Mouse (Mus musculus): ENCODE measurements around the gene 9930111J21Rik2.
"Not testable (repeated sequence)": the region's sequence is repeated elsewhere in the genome, so short reads cannot be mapped to it uniquely, and the experiment has no call there.

The 9930111J21Rik2 gene

DNA sequence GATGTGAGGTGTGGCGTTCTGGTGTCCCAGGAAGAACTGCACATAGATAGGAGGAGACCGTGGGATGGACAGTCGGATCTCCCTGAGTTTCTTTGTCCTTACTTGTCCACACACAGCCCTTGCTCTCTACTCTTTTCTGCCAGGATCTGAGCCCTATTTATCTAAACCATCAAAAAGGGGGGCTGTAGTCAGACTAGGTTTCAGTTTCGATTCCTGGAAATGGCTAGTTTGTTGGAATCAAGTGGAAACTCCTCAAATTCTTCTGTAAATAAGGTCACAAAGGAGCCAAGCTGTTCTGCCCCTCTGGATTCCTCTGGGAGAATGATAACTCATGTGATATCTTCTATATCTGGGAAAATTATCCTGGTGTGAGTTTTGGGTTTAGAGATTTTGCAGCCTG, 30.3 kb upstream of the 9930111J21Rik2 start:
- ChIA-PET CTCF (no interaction called here), POLR2A (interaction anchor here in 2 of 4 experiments (0.6 to 1.2 kb wide), 3 partner anchors 11 to 291 kb away, joined by 6 to 8 read pairs (median 7); no protein-coding TSS in a partner anchor)

GRCm38 (mm10) chr11:49080636-49081035, 29.6 kb upstream of the 9930111J21Rik2 start:
- CTCF ChIA-PET, result no interaction called here
- POLR2A ChIA-PET, result interaction anchor here in 1 of 4 experiments (0.6 kb wide), 1 partner anchor 290 kb away, joined by 8 read pairs; no protein-coding TSS in a partner anchor

GRCm38 (mm10) chr11:49078719-49079118, 27.7 kb upstream of the 9930111J21Rik2 start:
- CTCF ChIA-PET, result interaction anchor here in 1 of 4 experiments (0.7 kb wide), 1 partner anchor 393 kb away, joined by 3 read pairs; no protein-coding TSS in a partner anchor
- POLR2A ChIA-PET, result no interaction called here

DNA sequence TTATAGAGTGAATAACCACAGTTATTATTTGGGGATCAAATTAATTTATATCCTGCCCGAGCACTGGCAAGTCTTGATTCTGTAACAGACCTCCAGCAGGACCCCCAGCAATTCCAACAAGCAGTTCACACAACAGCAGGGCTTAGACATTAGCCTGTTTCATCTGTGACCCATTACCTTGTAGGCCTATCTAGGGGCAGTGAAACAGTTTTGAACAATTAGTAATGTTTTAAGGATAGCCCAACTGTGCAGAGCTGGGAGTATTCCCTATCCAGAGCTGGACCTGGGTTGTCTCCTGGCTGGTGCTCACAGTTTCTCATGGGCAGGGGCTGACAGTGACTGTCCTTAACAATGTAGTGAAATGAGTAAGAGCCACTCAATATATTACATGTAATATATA, 26.0 kb upstream of the 9930111J21Rik2 start:
- ChIA-PET POLR2A (no interaction called here), CTCF (no interaction called here)

GRCm38 (mm10) chr11:49076001-49076757, 25.1 kb upstream of the 9930111J21Rik2 start, which contains the start of gene Ifi47:
Gene Ifi47, plus strand, starts transcription at chr11:49076587.
- POLR2A ChIA-PET, CTCF ChIA-PET: not testable (repeated sequence)

- ChIA-PET CTCF (no interaction called here), POLR2A (no interaction called here)
Observed at GRCm38 (mm10) chr11:49068358-49068757, 17.3 kb upstream of the 9930111J21Rik2 start.

GRCm38 (mm10) chr11:49063713-49064469, 12.8 kb upstream of the 9930111J21Rik2 start, which contains the start of gene Tgtp2:
Gene Tgtp2, minus strand, starts transcription at chr11:49064206.
- POLR2A ChIA-PET, CTCF ChIA-PET: not testable (repeated sequence)

DNA sequence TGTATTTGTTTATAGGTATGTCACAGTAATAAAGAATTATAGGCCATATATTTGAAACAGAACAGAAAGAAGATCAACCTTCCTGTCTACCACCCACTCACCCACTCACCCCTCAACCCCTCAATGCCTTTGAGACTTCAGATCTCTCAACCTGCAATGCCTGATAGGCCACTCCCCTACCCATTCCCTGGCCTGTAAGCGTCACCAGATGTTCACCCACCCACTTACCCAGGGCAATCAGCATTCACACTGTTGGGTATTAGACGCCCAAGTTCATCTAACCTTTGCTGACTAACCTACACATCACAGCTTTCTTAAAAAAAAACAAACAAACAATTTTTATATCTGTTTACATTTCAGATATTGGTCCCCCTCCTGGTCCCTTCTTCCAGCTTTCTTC, 10.8 kb upstream of the 9930111J21Rik2 start:
- POLR2A ChIA-PET, CTCF ChIA-PET: not testable (repeated sequence)

GRCm38 (mm10) chr11:49060061-49060460, 9.0 kb upstream of the 9930111J21Rik2 start:
- CTCF ChIA-PET, POLR2A ChIA-PET: not testable (repeated sequence)

DNA sequence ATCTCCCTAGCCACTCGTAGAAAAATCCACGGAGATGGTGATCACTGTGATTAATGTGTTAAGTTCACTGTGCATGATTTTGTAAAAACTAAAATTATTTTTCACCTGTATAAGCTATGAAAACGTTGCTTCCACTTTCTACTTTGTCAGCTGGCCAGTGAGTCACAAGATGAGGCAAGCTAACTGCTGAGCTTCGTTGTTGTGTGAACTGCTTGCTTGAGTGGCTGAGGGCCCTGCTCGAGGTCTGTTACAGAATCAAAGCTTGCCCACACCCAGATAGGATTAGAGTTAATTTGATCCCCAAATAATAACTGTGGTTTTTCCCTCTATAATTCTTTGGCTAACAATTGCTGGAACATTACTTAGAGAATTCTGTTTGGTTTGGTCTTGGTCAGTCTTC, 852 bp upstream of the 9930111J21Rik2 start:
- CTCF ChIA-PET, POLR2A ChIA-PET: not testable (repeated sequence)

- CTCF ChIA-PET, POLR2A ChIA-PET: not testable (repeated sequence)
Observed at GRCm38 (mm10) chr11:49050064-49050463, 978 bp downstream of the 9930111J21Rik2 start.

DNA sequence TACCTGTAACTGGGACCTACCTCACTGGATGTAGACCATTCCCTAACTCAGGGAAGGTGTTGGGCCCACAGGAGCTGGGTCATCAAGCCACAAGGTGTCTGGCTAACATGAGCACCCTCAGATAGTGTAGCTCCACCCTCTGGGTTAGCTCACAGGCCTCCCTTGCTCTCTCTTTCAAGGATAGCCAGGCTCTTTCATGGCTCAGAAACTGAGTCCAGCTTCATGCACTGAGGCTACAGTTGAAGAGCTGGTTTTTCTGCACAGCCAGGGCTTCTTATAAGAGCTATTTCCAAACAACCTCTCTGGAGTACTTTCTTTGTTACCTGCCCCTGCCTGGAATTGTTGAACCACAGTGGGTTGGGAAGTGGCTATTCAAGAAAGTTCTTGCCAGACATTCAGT, 39.0 kb downstream of the 9930111J21Rik2 start:
- CTCF ChIA-PET, POLR2A ChIA-PET: not testable (repeated sequence)

DNA sequence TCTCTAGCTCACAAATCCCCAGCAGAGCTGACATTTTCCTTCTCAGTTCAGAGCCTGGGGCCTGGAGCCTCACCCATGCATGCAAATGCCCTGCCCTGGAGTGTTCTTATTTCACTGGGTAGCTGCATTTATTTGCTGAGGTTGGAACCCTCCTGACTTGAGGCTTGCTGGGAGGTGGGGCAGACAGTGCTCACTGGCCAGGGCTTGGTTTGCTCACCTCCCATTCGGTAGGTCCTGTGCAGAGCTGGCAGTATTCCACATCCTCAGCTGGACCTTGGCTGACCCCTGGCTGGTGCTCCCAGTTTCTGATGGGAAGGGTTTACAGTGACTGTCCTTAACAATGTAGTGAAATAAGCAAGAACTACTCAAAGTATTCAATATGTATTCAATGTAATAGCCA, 44.3 kb downstream of the 9930111J21Rik2 start:
- CTCF ChIA-PET, POLR2A ChIA-PET: not testable (repeated sequence)

DNA sequence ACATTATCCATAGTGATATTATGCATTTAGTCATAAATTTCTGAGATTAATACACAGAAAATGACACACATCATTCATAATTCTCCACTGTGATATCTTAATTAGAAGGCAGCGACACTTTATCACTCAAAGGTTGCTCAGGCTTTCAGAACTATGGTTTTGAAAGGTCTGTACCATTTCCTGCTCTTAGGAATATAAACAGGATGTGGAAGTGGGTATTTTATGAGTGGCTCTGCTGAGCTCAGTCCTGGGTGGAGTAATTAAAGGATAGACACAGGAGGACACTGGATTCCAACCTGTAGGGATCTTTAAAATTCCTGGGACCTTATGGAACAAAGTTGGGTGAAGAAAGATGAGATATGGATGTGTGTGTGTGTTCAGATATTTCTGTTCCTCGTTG, 44.7 kb downstream of the 9930111J21Rik2 start:
- POLR2A ChIA-PET, CTCF ChIA-PET: not testable (repeated sequence)

GRCm38 (mm10) chr11:49000411-49000810, 50.6 kb downstream of the 9930111J21Rik2 start:
- CTCF ChIA-PET, POLR2A ChIA-PET: not testable (repeated sequence)

GRCm38 (mm10) chr11:48994018-48994417, 57.0 kb downstream of the 9930111J21Rik2 start, which contains the start of gene Tgtp1:
Gene Tgtp1, minus strand, starts transcription at chr11:48994172.
- POLR2A ChIA-PET, result not testable (repeated sequence)

GRCm38 (mm10) chr11:48993296-48993695, 57.7 kb downstream of the 9930111J21Rik2 start:
- POLR2A ChIA-PET, CTCF ChIA-PET: not testable (repeated sequence)

More at GRCm38 (mm10) chr11:48994018-48994417, 57.0 kb downstream of the 9930111J21Rik2 start, which contains the start of gene Tgtp1:
- CTCF ChIA-PET, result not testable (repeated sequence)

GRCm38 (mm10) chr11:48991740-48992520, 59.1 kb downstream of the 9930111J21Rik2 start, which contains the start of gene Gm12185:
Gene Gm12185, minus strand, starts transcription at chr11:48992226.
- CTCF ChIA-PET, POLR2A ChIA-PET: not testable (repeated sequence)

DNA sequence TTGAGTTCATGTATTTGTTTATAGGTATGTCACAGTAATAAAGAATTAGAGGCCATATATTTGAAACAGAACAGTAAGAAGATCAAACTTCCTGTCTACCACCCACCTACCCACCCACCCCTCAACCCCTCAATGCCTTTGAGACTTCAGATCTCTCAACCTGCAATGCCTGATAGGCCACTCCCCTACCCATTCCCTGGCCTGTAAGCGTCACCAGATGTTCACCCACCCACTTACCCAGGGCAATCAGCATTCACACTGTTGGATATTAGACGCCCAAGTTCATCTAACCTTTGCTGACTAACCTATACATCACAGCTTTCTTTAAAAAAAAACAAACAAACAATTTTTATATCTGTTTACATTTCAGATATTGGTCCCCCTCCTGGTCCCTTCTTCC, 61.1 kb downstream of the 9930111J21Rik2 start:
- CTCF ChIA-PET, POLR2A ChIA-PET: not testable (repeated sequence)

DNA sequence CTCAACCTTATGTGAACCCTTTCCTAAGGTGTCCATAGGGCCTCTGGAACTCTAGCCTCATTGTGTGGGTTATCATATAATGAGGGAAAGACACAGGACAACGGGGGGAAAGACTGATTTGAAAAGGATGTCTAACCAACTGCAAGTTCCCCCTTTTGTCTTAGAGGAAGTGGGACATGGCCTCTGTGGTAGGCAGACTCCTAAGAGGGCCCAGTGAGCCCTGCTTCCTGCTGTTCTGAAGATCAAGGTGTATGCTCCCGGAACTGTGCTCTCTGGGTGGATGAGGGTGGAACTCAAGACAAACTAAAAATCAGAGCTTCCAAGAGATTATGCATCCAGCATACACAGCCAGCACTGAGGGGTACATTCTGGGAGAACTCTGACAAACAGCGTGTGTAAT, 62.8 kb downstream of the 9930111J21Rik2 start:
- POLR2A ChIA-PET, CTCF ChIA-PET: not testable (repeated sequence)
